Mouse (Mus musculus) stomach, postnatal 0 days (tissue): ENCODE data around the gene Cpa4.

Experiments used
- CTCF ChIP-seq: IDR thresholded peaks from 2 replicates; pipeline ENCODE4 v1.5.1; 2016; ENCODE audit warnings: antibody characterized with exemption, low read depth, mild to moderate bottlenecking, moderate library complexity
- EP300 ChIP-seq: optimal IDR thresholded peaks from 2 replicates; pipeline ENCODE3; 2016; ENCODE audit warnings: antibody characterized with exemption

- TF ChIP-seq CTCF, result no peak
- no peak for TF ChIP-seq EP300
Measured at GRCm38 (mm10) chr6:30554092-30554491, 14.1 kb upstream of the Cpa4 start.
